Mouse (Mus musculus) heart, adult 2 months (tissue): ENCODE measurements at regions not wholly inside any gene's neighbourhood (a gene's known extent, or its start where the extent isn't known, plus 50 kb on each side); places are given as distances from the start of the nearest gene placed in this dataset.

Experiments
- DNase-seq, 2 experiments: peaks; one replicate each; pipeline ENCODE4 v3.0.0; 2021
- H3K27ac ChIP-seq: fragments of 200-600 bp; 2 replicates; pipeline ENCODE4 v1.8.1; 2022
- H3K27me3 ChIP-seq: fragments of 200-500 bp; 2 replicates; pipeline ENCODE4 v1.6.1; 2012; ENCODE audit warnings: mild to moderate bottlenecking, low read length, inconsistent platforms, mixed read lengths; ENCODE audit not compliant: control insufficient read depth, insufficient read depth
- H3K36me3 ChIP-seq: fragments of 200-500 bp; 2 replicates; pipeline ENCODE4 v1.6.1; 2012; ENCODE audit warnings: low read length, inconsistent platforms; ENCODE audit not compliant: control insufficient read depth, insufficient read depth
- H3K4me1 ChIP-seq: fragments of 200-500 bp; 2 replicates; pipeline ENCODE4 v1.6.1; 2011; ENCODE audit warnings: low read length; ENCODE audit not compliant: control insufficient read depth, insufficient read depth
- H3K4me3 ChIP-seq: fragments of 200-600 bp; 2 replicates; pipeline ENCODE4 v1.8.1; 2022
- H3K79me2 ChIP-seq: fragments of 200-500 bp; replicated peaks from 2 replicates; pipeline ENCODE4 v1.6.1; 2012; ENCODE audit warnings: mild to moderate bottlenecking, inconsistent platforms, low read length, moderate library complexity, mixed read lengths; ENCODE audit not compliant: control insufficient read depth, insufficient read depth
- H3K9ac ChIP-seq: fragments of 200-500 bp; 2 replicates; pipeline ENCODE4 v1.6.1; 2012; ENCODE audit warnings: low read depth, mild to moderate bottlenecking, control low read depth, inconsistent platforms, low read length, mixed read lengths
- CTCF ChIP-seq: fragments of 200-600 bp; IDR thresholded peaks from 2 replicates; pipeline ENCODE4 v1.8.1; 2022; ENCODE audit warnings: antibody characterized with exemption, mild to moderate bottlenecking, moderate library complexity
- EP300 ChIP-seq: fragments of 200-500 bp; IDR thresholded peaks from 2 replicates; pipeline ENCODE4 v1.6.1; 2011; ENCODE audit warnings: low read depth, low read length, control low read depth; ENCODE audit not compliant: insufficient read depth
- POLR2A ChIP-seq: fragments of 200-500 bp; IDR thresholded peaks from 2 replicates; pipeline ENCODE4 v1.6.1; 2011; ENCODE audit warnings: mild to moderate bottlenecking, low read depth, low read length, control low read depth; ENCODE audit not compliant: insufficient read depth
- WGBS: fragments of 180-500 bp; shearing (Covaris S2); methylation state at CpG from one replicate; pipeline ENCODE4 v1.1.7; 2018; 5-methylcytosine and 5-hydroxymethylcytosine counted together
- intact Hi-C: fragments of 180-260 bp; cut with DNase I; formaldehyde crosslinking; loops from one replicate; pipeline ENCODE4 v1.15.1; 2025

GRCm38 (mm10) chrX:49618721-49619120 is 53.4 kb upstream of the Olfr1320 start:
- Histone ChIP-seq H3K4me1 (no peaks in the 10 kb centered on the region), H3K79me2 (no peaks in the 10 kb centered on the region), H3K27me3 (no peaks in the 10 kb centered on the region), H3K9ac (no peak overlapping the region), H3K27ac (no peak overlapping the region), H3K36me3 (no peaks in the 10 kb centered on the region), H3K4me3 (no peak overlapping the region)
- intact Hi-C loops = no loop called here
- WGBS = 64% methylated on average over 1 of the region's 1 CpGs
- DNase-seq = no peak
- TF ChIP-seq POLR2A (no peak), EP300 (no peak), CTCF (no peak)

DNA sequence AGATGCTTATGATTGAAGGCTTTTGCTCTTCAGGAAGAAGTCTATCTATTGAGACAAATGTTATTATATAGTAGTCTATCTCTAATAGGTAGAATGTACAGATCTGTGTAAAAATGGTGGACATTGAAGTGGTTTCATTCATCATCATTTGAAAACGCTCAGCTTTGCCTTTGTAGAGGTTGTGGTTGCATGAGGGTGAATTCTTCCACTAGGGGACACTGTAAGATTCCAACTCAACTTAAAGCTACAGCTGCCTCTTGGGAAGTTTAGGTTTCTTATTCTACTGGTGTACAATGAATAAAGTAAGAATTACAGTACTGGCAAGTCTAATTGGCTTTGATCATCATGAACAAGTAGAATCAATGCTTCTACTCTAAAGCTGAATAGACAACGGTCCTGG is 52.6 kb upstream of the Olfr1320 start:
- TF ChIP-seq POLR2A = no peak
- peak; percentile 21; the same call in 1 of the 2 replicates for TF ChIP-seq CTCF
- Histone ChIP-seq H3K27me3 (no peaks in the 10 kb centered on the region), H3K79me2 (no peaks in the 10 kb centered on the region), H3K4me3 (no peak overlapping the region), H3K27ac (no peak overlapping the region), H3K36me3 (no peaks in the 10 kb centered on the region), H3K9ac (no peak overlapping the region), H3K4me1 (no peaks in the 10 kb centered on the region)
- intact Hi-C loops = no loop called here
- 64% methylated on average over 2 of the region's 2 CpGs for WGBS
- DNase-seq = no peak
